Mouse (Mus musculus): ENCODE data around the gene Rptor. TPM values are rescaled to one million over a fixed set of nuclear protein-coding genes. Genes with fewer than 3 reads are reported as not detected.
A peak's percentile ranks its signal among the peaks of the same experiment; 100 is the strongest.

The Rptor gene
- polyA plus RNA-seq, 1 experiment from 2014 or later = 12.4 TPM

GRCm38 (mm10) chr11:119565021-119565420, 37.7 kb upstream of the Rptor start:
- Histone ChIP-seq H3K9ac (ENCODE audit: low read depth, low read length) (no peak overlapping the region), H3K4me3 (ENCODE audit: low read depth, low read length) (no peak overlapping the region), H3K4me2 (replicated peaks; ENCODE audit: low read depth, low read length) (no peak overlapping the region), H3K4me1 (replicated peaks; ENCODE audit: control insufficient read depth, insufficient read depth, low read length) (peaks cover 8% of the 10 kb centered on the region), H3K9me3 (ENCODE audit: control insufficient read depth, low read length) (no peaks in the 10 kb centered on the region), H3K36me3 (ENCODE audit: control insufficient read depth, insufficient read depth, low read length) (no peaks in the 10 kb centered on the region), H3K27me3 (ENCODE audit: control insufficient read depth, insufficient read depth, low read length) (peaks cover 5% of the 10 kb centered on the region; the same call in 1 of the 2 replicates), H3K27ac (ENCODE audit: low read depth, low read length) (no peak overlapping the region)
- DNase-seq (ENCODE audit: low spot score) = no peak
- 60% methylated on average over 7 of the region's 7 CpGs for WGBS
- ATAC-seq (ENCODE audit: low FRiP score) = no peak

GRCm38 (mm10) chr11:119565684-119566083, 37.0 kb upstream of the Rptor start:
- 36% methylated on average over 10 of the region's 10 CpGs for WGBS
- Histone ChIP-seq H3K36me3 (ENCODE audit: control insufficient read depth, insufficient read depth, low read length) (no peaks in the 10 kb centered on the region), H3K9ac (ENCODE audit: low read depth, low read length) (no peak overlapping the region), H3K27me3 (ENCODE audit: control insufficient read depth, insufficient read depth, low read length) (peaks cover 5% of the 10 kb centered on the region; the same call in 1 of the 2 replicates), H3K27ac (ENCODE audit: low read depth, low read length) (no peak overlapping the region), H3K4me3 (ENCODE audit: low read depth, low read length) (no peak overlapping the region), H3K4me2 (replicated peaks; ENCODE audit: low read depth, low read length) (no peak overlapping the region), H3K4me1 (replicated peaks; ENCODE audit: control insufficient read depth, insufficient read depth, low read length) (peaks cover 8% of the 10 kb centered on the region; the same call in 1 of the 2 replicates), H3K9me3 (ENCODE audit: control insufficient read depth, low read length) (no peaks in the 10 kb centered on the region)
- DNase-seq (ENCODE audit: low spot score) (no peak), ATAC-seq (ENCODE audit: low FRiP score) (no peak)

- Histone ChIP-seq H3K27ac (ENCODE audit: low read depth, low read length) (no peak overlapping the region), H3K27me3 (ENCODE audit: control insufficient read depth, insufficient read depth, low read length) (peaks cover 5% of the 10 kb centered on the region; the same call in 1 of the 2 replicates), H3K4me2 (replicated peaks; ENCODE audit: low read depth, low read length) (no peak overlapping the region), H3K36me3 (ENCODE audit: control insufficient read depth, insufficient read depth, low read length) (no peaks in the 10 kb centered on the region), H3K4me3 (ENCODE audit: low read depth, low read length) (no peak overlapping the region), H3K9me3 (ENCODE audit: control insufficient read depth, low read length) (no peaks in the 10 kb centered on the region), H3K9ac (ENCODE audit: low read depth, low read length) (no peak overlapping the region), H3K4me1 (replicated peaks; ENCODE audit: control insufficient read depth, insufficient read depth, low read length) (peaks cover 8% of the 10 kb centered on the region; the same call in 1 of the 2 replicates)
- DNase-seq (ENCODE audit: low spot score) (no peak), ATAC-seq (ENCODE audit: low FRiP score) (no peak)
- 60% methylated on average over 5 of the region's 5 CpGs for WGBS
Observed at GRCm38 (mm10) chr11:119566188-119566587, 36.5 kb upstream of the Rptor start.

GRCm38 (mm10) chr11:119572316-119573010, 30.2 kb upstream of the Rptor start:
- ATAC-seq (ENCODE audit: low FRiP score) (no peak), DNase-seq (ENCODE audit: low spot score) (no peak)
- Histone ChIP-seq H3K36me3 (ENCODE audit: control insufficient read depth, insufficient read depth, low read length) (no peaks in the 10 kb centered on the region), H3K9me3 (ENCODE audit: control insufficient read depth, low read length) (no peaks in the 10 kb centered on the region), H3K27me3 (ENCODE audit: control insufficient read depth, insufficient read depth, low read length) (no peaks in the 10 kb centered on the region; the same call in 1 of the 2 replicates), H3K9ac (ENCODE audit: low read depth, low read length) (no peak overlapping the region), H3K4me3 (ENCODE audit: low read depth, low read length) (no peak overlapping the region), H3K4me1 (replicated peaks; ENCODE audit: control insufficient read depth, insufficient read depth, low read length) (0 out of 2 replicates have a peak, but pooled peaks cover 4% of the 10 kb centered on the region), H3K4me2 (replicated peaks; ENCODE audit: low read depth, low read length) (no peak overlapping the region), H3K27ac (ENCODE audit: low read depth, low read length) (0 out of 2 replicates have a peak overlapping the region, but pooled peaks have one; percentile 27)
- WGBS = 55% methylated on average over 15 of the region's 15 CpGs

GRCm38 (mm10) chr11:119576855-119577254, 25.9 kb upstream of the Rptor start:
- WGBS = 19% methylated on average over 4 of the region's 4 CpGs
- no peak overlapping the region for H3K9ac ChIP-seq (ENCODE audit: low read depth, low read length)
- ATAC-seq (ENCODE audit: low FRiP score) (no peak), DNase-seq (ENCODE audit: low spot score) (no peak)
- H3K4me2 ChIP-seq (replicated peaks; ENCODE audit: low read depth, low read length) = no peak overlapping the region
- H3K36me3 ChIP-seq (ENCODE audit: control insufficient read depth, insufficient read depth, low read length) = no peaks in the 10 kb centered on the region
- no peak overlapping the region for H3K4me3 ChIP-seq (ENCODE audit: low read depth, low read length)
- H3K27me3 ChIP-seq (ENCODE audit: control insufficient read depth, insufficient read depth, low read length) = no peaks in the 10 kb centered on the region
- no peaks in the 10 kb centered on the region for H3K9me3 ChIP-seq (ENCODE audit: control insufficient read depth, low read length)
- 0 out of 2 replicates have a peak, but pooled peaks cover 4% of the 10 kb centered on the region for H3K4me1 ChIP-seq (replicated peaks; ENCODE audit: control insufficient read depth, insufficient read depth, low read length)
- H3K27ac ChIP-seq (ENCODE audit: low read depth, low read length) = no peak overlapping the region

- DNase-seq (ENCODE audit: low spot score) (no peak), ATAC-seq (ENCODE audit: low FRiP score) (no peak)
- Histone ChIP-seq H3K27me3 (ENCODE audit: control insufficient read depth, insufficient read depth, low read length) (no peaks in the 10 kb centered on the region), H3K9ac (ENCODE audit: low read depth, low read length) (no peak overlapping the region), H3K4me2 (replicated peaks; ENCODE audit: low read depth, low read length) (no peak overlapping the region), H3K4me1 (replicated peaks; ENCODE audit: control insufficient read depth, insufficient read depth, low read length) (0 out of 2 replicates have a peak, but pooled peaks cover under 1% of the 10 kb centered on the region), H3K27ac (ENCODE audit: low read depth, low read length) (no peak overlapping the region), H3K9me3 (ENCODE audit: control insufficient read depth, low read length) (no peaks in the 10 kb centered on the region), H3K36me3 (ENCODE audit: control insufficient read depth, insufficient read depth, low read length) (no peaks in the 10 kb centered on the region), H3K4me3 (ENCODE audit: low read depth, low read length) (no peak overlapping the region)
- 89% methylated on average over 2 of the region's 2 CpGs for WGBS
Observed at GRCm38 (mm10) chr11:119577721-119578120, 25.0 kb upstream of the Rptor start.

GRCm38 (mm10) chr11:119586511-119586910, 16.2 kb upstream of the Rptor start:
- H3K9ac ChIP-seq (ENCODE audit: low read depth, low read length) = no peak overlapping the region

GRCm38 (mm10) chr11:119587112-119587511, 15.6 kb upstream of the Rptor start:
- no peak overlapping the region for H3K4me3 ChIP-seq (ENCODE audit: low read depth, low read length)
- no peaks in the 10 kb centered on the region for H3K27me3 ChIP-seq (ENCODE audit: control insufficient read depth, insufficient read depth, low read length)
- no peaks in the 10 kb centered on the region for H3K4me1 ChIP-seq (replicated peaks; ENCODE audit: control insufficient read depth, insufficient read depth, low read length)
- no peak for ATAC-seq (ENCODE audit: low FRiP score)
- H3K27ac ChIP-seq (ENCODE audit: low read depth, low read length) = no peak overlapping the region
- H3K4me2 ChIP-seq (replicated peaks; ENCODE audit: low read depth, low read length) = no peak overlapping the region
- no peaks in the 10 kb centered on the region for H3K36me3 ChIP-seq (ENCODE audit: control insufficient read depth, insufficient read depth, low read length)
- H3K9ac ChIP-seq (ENCODE audit: low read depth, low read length) = no peak overlapping the region
- no peak for DNase-seq (ENCODE audit: low spot score)
- WGBS = 69% methylated on average over 5 of the region's 5 CpGs
- no peaks in the 10 kb centered on the region for H3K9me3 ChIP-seq (ENCODE audit: control insufficient read depth, low read length)

More at GRCm38 (mm10) chr11:119586511-119586910, 16.2 kb upstream of the Rptor start:
- no peaks in the 10 kb centered on the region for H3K4me1 ChIP-seq (replicated peaks; ENCODE audit: control insufficient read depth, insufficient read depth, low read length)
- DNase-seq (ENCODE audit: low spot score) (no peak), ATAC-seq (ENCODE audit: low FRiP score) (no peak)
- H3K4me3 ChIP-seq (ENCODE audit: low read depth, low read length) = no peak overlapping the region
- H3K27me3 ChIP-seq (ENCODE audit: control insufficient read depth, insufficient read depth, low read length) = no peaks in the 10 kb centered on the region
- no peaks in the 10 kb centered on the region for H3K9me3 ChIP-seq (ENCODE audit: control insufficient read depth, low read length)
- H3K4me2 ChIP-seq (replicated peaks; ENCODE audit: low read depth, low read length) = no peak overlapping the region
- 84% methylated on average over 4 of the region's 4 CpGs for WGBS
- no peaks in the 10 kb centered on the region for H3K36me3 ChIP-seq (ENCODE audit: control insufficient read depth, insufficient read depth, low read length)
- no peak overlapping the region for H3K27ac ChIP-seq (ENCODE audit: low read depth, low read length)

GRCm38 (mm10) chr11:119589242-119589641, 13.5 kb upstream of the Rptor start:
- Histone ChIP-seq H3K36me3 (ENCODE audit: control insufficient read depth, insufficient read depth, low read length) (no peaks in the 10 kb centered on the region), H3K4me2 (replicated peaks; ENCODE audit: low read depth, low read length) (no peak overlapping the region), H3K27ac (ENCODE audit: low read depth, low read length) (no peak overlapping the region), H3K9ac (ENCODE audit: low read depth, low read length) (no peak overlapping the region), H3K9me3 (ENCODE audit: control insufficient read depth, low read length) (no peaks in the 10 kb centered on the region), H3K4me3 (ENCODE audit: low read depth, low read length) (no peak overlapping the region), H3K4me1 (replicated peaks; ENCODE audit: control insufficient read depth, insufficient read depth, low read length) (no peaks in the 10 kb centered on the region; the same call in 1 of the 2 replicates), H3K27me3 (ENCODE audit: control insufficient read depth, insufficient read depth, low read length) (no peaks in the 10 kb centered on the region)
- no peak for DNase-seq (ENCODE audit: low spot score)
- 88% methylated on average over 7 of the region's 7 CpGs for WGBS
- ATAC-seq (ENCODE audit: low FRiP score) = no peak
